Mouse (Mus musculus): ENCODE measurements at regions not wholly inside any gene's neighbourhood (a gene's known extent, or its start where the extent isn't known, plus 50 kb on each side); places are given as distances from the start of the nearest gene placed in this dataset.

DNA sequence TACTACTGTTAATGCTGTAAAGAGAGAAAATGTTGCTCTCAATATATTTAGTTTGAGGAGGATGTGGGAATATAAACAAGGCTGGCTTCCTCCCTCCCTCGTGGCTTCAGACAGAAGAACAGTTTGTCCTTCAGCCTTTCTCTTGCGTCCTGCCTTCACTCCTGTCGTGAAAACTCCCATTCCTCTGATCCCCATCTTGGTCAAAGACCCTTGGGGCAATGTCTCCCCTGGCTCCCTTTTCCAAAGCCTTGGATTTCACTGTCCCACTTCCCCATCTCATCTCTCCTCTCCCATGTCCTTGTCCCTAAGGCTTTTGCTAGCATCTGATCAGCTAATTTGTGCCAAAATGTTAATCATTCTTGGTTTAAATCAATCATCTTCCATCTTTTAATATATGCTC lies 286.6 kb upstream of the Rora start:
- no peak for ATAC-seq (replicated peaks; ENCODE audit: low FRiP score, low read depth)
- Histone ChIP-seq H3K27me3 (ENCODE audit: insufficient read depth, low read length) (no peaks in the 10 kb centered on the region), H3K27ac (no peak overlapping the region), H3K4me1 (replicated peaks; ENCODE audit: insufficient read depth, low read length) (no peaks in the 10 kb centered on the region), H3K4me3 (replicated peaks; ENCODE audit: low read depth, low read length) (no peak overlapping the region), H3K9me3 (replicated peaks; ENCODE audit: low read length) (no peaks in the 10 kb centered on the region), H3K4me2 (ENCODE audit: low read length) (no peak overlapping the region), H3K9ac (ENCODE audit: low read depth, low read length) (no peak overlapping the region), H3K36me3 (ENCODE audit: insufficient read depth, low read length) (no peaks in the 10 kb centered on the region)
- 64% methylated on average over 3 of the region's 3 CpGs for WGBS
- no peak for DNase-seq (ENCODE audit: low spot score)
- no peak for TF ChIP-seq CTCF (IDR thresholded peaks at IDR 0.05; ENCODE audit: low read depth)

DNA sequence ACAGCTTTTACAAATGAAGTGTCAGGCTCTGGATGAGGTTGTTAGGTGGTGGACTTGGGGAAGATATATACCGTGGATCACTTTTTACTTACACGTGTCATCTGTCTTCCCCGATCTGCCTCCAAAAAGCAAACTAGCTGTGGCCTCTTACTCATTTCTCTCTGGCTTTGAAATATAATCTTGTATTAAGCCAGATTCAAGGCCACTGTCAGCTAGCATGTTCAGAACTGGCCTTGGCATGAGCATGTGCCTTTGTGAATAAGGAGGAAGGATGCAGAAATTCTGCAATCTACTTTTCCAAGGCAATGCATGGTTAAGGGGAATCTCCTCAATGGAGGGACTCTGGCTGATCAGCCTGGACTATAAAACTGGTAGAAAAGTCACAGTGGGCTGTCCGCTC lies 286.0 kb upstream of the Rora start:
- no peak overlapping the region for H3K4me3 ChIP-seq (replicated peaks; ENCODE audit: low read depth, low read length)
- no peak for TF ChIP-seq CTCF (IDR thresholded peaks at IDR 0.05; ENCODE audit: low read depth)
- H3K4me1 ChIP-seq (replicated peaks; ENCODE audit: insufficient read depth, low read length), result no peaks in the 10 kb centered on the region
- ATAC-seq (replicated peaks; ENCODE audit: low FRiP score, low read depth), result no peak
- no peak overlapping the region for H3K4me2 ChIP-seq (ENCODE audit: low read length)
- DNase-seq (ENCODE audit: low spot score), result no peak
- H3K9ac ChIP-seq (ENCODE audit: low read depth, low read length), result no peak overlapping the region
- H3K9me3 ChIP-seq (replicated peaks; ENCODE audit: low read length), result no peaks in the 10 kb centered on the region
- 81% methylated on average over 4 of the region's 4 CpGs for WGBS
- no peaks in the 10 kb centered on the region for H3K27me3 ChIP-seq (ENCODE audit: insufficient read depth, low read length)
- H3K27ac ChIP-seq, result no peak overlapping the region
- H3K36me3 ChIP-seq (ENCODE audit: insufficient read depth, low read length), result no peaks in the 10 kb centered on the region

DNA sequence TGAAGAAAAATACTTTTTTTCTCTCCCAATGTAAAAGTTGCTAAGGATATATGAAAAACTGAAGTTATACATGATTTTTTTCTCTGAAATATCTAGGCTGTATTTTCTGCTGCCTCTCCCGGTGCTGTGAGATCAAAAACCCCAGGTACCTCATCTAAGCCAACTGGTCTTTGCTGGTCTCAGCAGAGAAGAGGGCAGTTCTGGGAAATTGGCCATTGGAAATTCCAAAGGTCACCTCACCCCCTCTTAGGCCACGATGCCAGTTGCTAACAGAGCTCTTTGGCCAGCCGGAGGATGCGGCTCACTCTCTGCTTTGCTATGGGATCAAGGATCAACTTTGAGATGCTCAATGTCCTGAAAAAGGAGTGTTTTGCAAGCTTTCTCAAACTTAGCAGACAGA lies 280.9 kb upstream of the Rora start:
- Histone ChIP-seq H3K9me3 (replicated peaks; ENCODE audit: low read length) (no peaks in the 10 kb centered on the region), H3K27me3 (ENCODE audit: insufficient read depth, low read length) (no peaks in the 10 kb centered on the region), H3K4me1 (replicated peaks; ENCODE audit: insufficient read depth, low read length) (no peaks in the 10 kb centered on the region), H3K27ac (no peak overlapping the region), H3K9ac (ENCODE audit: low read depth, low read length) (no peak overlapping the region), H3K36me3 (ENCODE audit: insufficient read depth, low read length) (no peaks in the 10 kb centered on the region), H3K4me2 (ENCODE audit: low read length) (no peak overlapping the region), H3K4me3 (replicated peaks; ENCODE audit: low read depth, low read length) (no peak overlapping the region)
- WGBS, result 69% methylated on average over 4 of the region's 4 CpGs
- no peak for ATAC-seq (replicated peaks; ENCODE audit: low FRiP score, low read depth)
- no peak for TF ChIP-seq CTCF (IDR thresholded peaks at IDR 0.05; ENCODE audit: low read depth)
- DNase-seq (ENCODE audit: low spot score), result no peak

DNA sequence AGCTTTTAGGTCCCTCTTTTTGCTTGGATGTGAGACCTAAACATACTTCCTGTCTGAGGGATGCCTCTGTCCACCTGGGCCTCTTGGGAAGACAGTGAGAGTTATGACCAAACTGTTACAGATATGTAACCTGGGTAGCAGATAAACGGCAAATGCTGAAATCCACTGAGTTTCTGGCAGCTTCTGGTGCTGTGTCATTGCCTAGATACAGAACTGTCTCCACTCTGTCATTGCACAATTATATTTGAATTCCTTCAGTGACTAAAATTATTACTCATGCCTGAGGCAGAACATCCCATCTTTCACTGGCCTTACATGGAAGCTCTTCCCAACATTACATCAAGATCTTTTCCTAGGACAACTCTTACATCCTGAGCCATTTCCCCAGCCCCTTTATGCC lies 277.4 kb upstream of the Rora start:
- TF ChIP-seq CTCF (IDR thresholded peaks at IDR 0.05; ENCODE audit: low read depth), result no peak
- H3K27me3 ChIP-seq (ENCODE audit: insufficient read depth, low read length), result no peaks in the 10 kb centered on the region
- ATAC-seq (replicated peaks; ENCODE audit: low FRiP score, low read depth) (no peak), DNase-seq (ENCODE audit: low spot score) (no peak)
- no peaks in the 10 kb centered on the region for H3K36me3 ChIP-seq (ENCODE audit: insufficient read depth, low read length)
- H3K4me3 ChIP-seq (replicated peaks; ENCODE audit: low read depth, low read length), result no peak overlapping the region
- H3K9me3 ChIP-seq (replicated peaks; ENCODE audit: low read length), result no peaks in the 10 kb centered on the region
- no peak overlapping the region for H3K4me2 ChIP-seq (ENCODE audit: low read length)
- no peak overlapping the region for H3K27ac ChIP-seq
- no peak overlapping the region for H3K9ac ChIP-seq (ENCODE audit: low read depth, low read length)
- no peaks in the 10 kb centered on the region for H3K4me1 ChIP-seq (replicated peaks; ENCODE audit: insufficient read depth, low read length)
- WGBS, result 71% methylated on average over 1 of the region's 1 CpGs

DNA sequence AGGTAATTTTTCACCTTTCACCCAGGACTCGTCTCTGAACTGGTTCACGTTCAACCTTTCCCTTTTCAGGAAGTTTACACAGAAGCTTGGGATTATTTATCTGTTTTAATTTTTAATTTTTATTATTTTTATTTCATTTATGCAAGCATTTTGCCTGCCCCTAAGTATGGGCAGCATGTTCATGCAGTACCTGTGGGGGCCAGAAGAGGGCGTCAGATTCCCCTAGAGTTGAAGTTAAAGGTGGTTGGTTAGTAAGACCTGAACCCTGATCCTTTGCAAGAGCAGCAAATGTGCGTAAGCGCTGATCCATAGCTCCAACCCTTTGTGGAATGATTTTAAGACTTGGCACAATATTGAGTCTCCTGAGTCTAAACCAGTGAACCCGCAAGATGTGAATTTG lies 271.7 kb upstream of the Rora start:
- H3K9ac ChIP-seq (ENCODE audit: low read depth, low read length), result no peak overlapping the region
- WGBS, result 82% methylated on average over 6 of the region's 6 CpGs
- H3K9me3 ChIP-seq (replicated peaks; ENCODE audit: low read length), result no peaks in the 10 kb centered on the region
- ATAC-seq (replicated peaks; ENCODE audit: low FRiP score, low read depth) (no peak), DNase-seq (ENCODE audit: low spot score) (no peak)
- H3K4me1 ChIP-seq (replicated peaks; ENCODE audit: insufficient read depth, low read length), result no peaks in the 10 kb centered on the region
- TF ChIP-seq CTCF (IDR thresholded peaks at IDR 0.05; ENCODE audit: low read depth), result peak; percentile 46; the same call in 1 of the 2 replicates
- H3K4me3 ChIP-seq (replicated peaks; ENCODE audit: low read depth, low read length), result no peak overlapping the region
- H3K36me3 ChIP-seq (ENCODE audit: insufficient read depth, low read length), result no peaks in the 10 kb centered on the region
- no peak overlapping the region for H3K27ac ChIP-seq
- H3K27me3 ChIP-seq (ENCODE audit: insufficient read depth, low read length), result no peaks in the 10 kb centered on the region
- H3K4me2 ChIP-seq (ENCODE audit: low read length), result no peak overlapping the region

DNA sequence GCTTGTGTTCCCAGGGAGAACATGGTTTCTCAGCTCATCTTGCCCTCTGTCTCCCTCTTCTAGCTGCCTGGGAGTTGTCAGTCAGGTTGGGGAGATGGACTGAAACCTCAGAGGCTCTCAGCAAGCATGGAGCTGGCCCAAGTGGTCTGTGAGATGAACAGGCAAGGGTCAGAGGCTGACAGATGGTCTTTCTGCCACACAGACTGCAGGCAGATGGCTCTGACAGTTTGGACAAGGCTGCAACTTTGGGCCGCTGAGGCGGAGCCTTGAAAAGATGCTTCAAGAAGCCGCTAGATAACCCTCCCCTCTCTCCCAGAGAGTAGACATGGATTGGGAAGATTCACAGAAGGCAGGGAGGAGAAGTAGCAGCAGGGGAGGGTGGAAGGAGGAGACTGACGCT lies 252.7 kb upstream of the Rora start:
- Histone ChIP-seq H3K27me3 (ENCODE audit: insufficient read depth, low read length) (no peaks in the 10 kb centered on the region), H3K4me3 (replicated peaks; ENCODE audit: low read depth, low read length) (no peak overlapping the region), H3K27ac (no peak overlapping the region), H3K4me2 (ENCODE audit: low read length) (no peak overlapping the region), H3K9me3 (replicated peaks; ENCODE audit: low read length) (no peaks in the 10 kb centered on the region), H3K36me3 (ENCODE audit: insufficient read depth, low read length) (no peaks in the 10 kb centered on the region), H3K4me1 (replicated peaks; ENCODE audit: insufficient read depth, low read length) (no peaks in the 10 kb centered on the region), H3K9ac (ENCODE audit: low read depth, low read length) (no peak overlapping the region)
- WGBS, result 63% methylated on average over 4 of the region's 4 CpGs
- DNase-seq (ENCODE audit: low spot score), result no peak
- no peak for ATAC-seq (replicated peaks; ENCODE audit: low FRiP score, low read depth)
- TF ChIP-seq CTCF (IDR thresholded peaks at IDR 0.05; ENCODE audit: low read depth), result no peak

DNA sequence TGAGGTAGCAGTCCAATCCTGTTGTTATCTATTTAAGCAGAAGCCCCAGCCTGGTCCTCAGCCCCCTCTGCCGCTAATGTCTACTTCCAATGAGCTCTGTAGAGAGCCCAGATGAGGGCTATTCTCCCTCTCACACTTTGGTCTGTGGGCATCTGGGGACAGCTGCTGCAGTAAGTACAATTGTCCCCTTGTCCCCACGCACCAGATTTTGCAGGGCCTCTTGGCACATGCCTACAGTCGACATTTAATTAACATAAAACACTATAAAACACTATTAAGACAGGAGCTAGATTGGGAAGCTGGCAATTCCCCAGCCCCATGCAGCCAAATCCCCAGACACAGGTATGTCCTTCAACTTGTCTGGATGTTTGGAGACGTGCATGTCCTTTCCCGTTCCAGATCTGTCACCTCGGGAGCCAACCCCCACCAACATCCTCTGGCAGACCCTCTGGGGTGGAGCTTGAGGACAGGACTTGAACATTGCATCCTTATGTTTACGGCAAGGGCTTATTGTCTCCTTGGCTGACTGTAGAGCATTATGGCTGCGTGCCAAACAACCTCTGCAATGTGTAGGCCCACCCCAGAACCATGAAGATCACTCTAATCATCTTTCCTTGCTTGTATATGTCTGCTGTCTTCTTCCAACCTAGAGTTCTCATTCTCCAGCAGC lies 251.3 kb upstream of the Rora start:
- H3K36me3 ChIP-seq (ENCODE audit: insufficient read depth, low read length), result no peaks in the 10 kb centered on the region
- no peak overlapping the region for H3K4me3 ChIP-seq (replicated peaks; ENCODE audit: low read depth, low read length)
- H3K9ac ChIP-seq (ENCODE audit: low read depth, low read length), result no peak overlapping the region
- no peak overlapping the region for H3K27ac ChIP-seq
- no peaks in the 10 kb centered on the region for H3K27me3 ChIP-seq (ENCODE audit: insufficient read depth, low read length)
- no peak for TF ChIP-seq CTCF (IDR thresholded peaks at IDR 0.05; ENCODE audit: low read depth)
- no peak overlapping the region for H3K4me2 ChIP-seq (ENCODE audit: low read length)
- WGBS, result 67% methylated on average over 8 of the region's 8 CpGs
- DNase-seq (ENCODE audit: low spot score) (no peak), ATAC-seq (replicated peaks; ENCODE audit: low FRiP score, low read depth) (no peak)
- H3K4me1 ChIP-seq (replicated peaks; ENCODE audit: insufficient read depth, low read length), result no peaks in the 10 kb centered on the region
- H3K9me3 ChIP-seq (replicated peaks; ENCODE audit: low read length), result no peaks in the 10 kb centered on the region
